Mouse (Mus musculus): ENCODE results near the gene S100a16.

DNA sequence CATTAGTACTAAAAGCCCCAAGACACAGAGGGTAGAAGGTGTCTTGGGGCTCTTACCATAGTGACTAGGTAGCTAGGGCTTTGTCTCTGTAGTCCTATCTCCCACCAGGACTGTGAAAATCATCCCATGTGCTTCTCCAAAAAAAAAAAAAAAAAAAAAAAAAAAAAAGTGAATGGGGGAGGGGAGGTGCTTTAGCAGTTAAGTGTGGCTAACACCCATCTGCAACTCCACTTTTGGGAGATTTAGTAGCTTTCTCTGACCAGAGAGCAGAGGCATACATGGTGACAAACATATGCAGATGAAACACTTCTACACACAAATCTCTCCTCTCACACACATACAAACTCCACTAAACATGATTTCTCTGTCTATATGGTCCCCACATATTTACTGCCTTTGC, 39.5 kb upstream of the S100a16 start:
- TF ChIP-seq CTCF (IDR thresholded peaks at IDR 0.05; ENCODE audit: insufficient read depth, low read length) (no peak), POLR2A (IDR thresholded peaks at IDR 0.05; ENCODE audit: borderline replicate concordance, extremely low read depth, low read depth, low read length) (no peak)

All from lung, adult 2 months (tissue).